Mouse (Mus musculus): ENCODE data around the gene Brip1.

GRCm38 (mm10) chr11:86076403-86076802 lies 124.6 kb downstream of the Brip1 start:
- TF ChIP-seq POLR2A (IDR thresholded peaks at IDR 0.05; ENCODE audit: extremely low read depth, insufficient read depth, low read length) (no peak), CTCF (IDR thresholded peaks at IDR 0.05; ENCODE audit: low read depth, low read length) (no peak)
